Mouse (Mus musculus) MEL (cell line): ENCODE measurements around the gene Gm10428. TPM values are rescaled to one million over a fixed set of nuclear protein-coding genes. Genes with fewer than 3 reads are reported as not detected.
"Not testable (repeated sequence)": the region's sequence is repeated elsewhere in the genome, so short reads cannot be mapped to it uniquely, and the experiment has no call there.

Source experiments
- DNase-seq: peaks from one replicate; pipeline ENCODE4 v3.0.0; 2011; ENCODE audit warnings: low read depth, low spot score
- H3K27ac ChIP-seq: 2 replicates; pipeline ENCODE4 v1.5.1; 2012; ENCODE audit warnings: low read depth, mild to moderate bottlenecking, control low read depth, low read length, moderate library complexity; ENCODE audit not compliant: control insufficient read depth
- H3K27me3 ChIP-seq, 2 experiments: fragments of 150-350 bp in 1 of 2; sonication (generic) in 1 of 2; 2 replicates each; pipeline ENCODE4 v1.6.1; 2012; ENCODE audit warnings: low read length in 2 of 2, mild to moderate bottlenecking in 2 of 2, improper control_type of control experiment in 1 of 2, moderate library complexity in 1 of 2; ENCODE audit not compliant: insufficient read depth in 2 of 2, control insufficient read depth in 1 of 2
- H3K36me3 ChIP-seq, 2 experiments: 2 replicates each; pipeline ENCODE4 v1.6.1; 2012 to 2014; ENCODE audit warnings: low read length in 2 of 2, improper control_type of control experiment in 1 of 2, inconsistent platforms in 1 of 2, mild to moderate bottlenecking in 1 of 2; ENCODE audit not compliant: insufficient read depth in 2 of 2, control insufficient read depth in 1 of 2
- H3K4me1 ChIP-seq, 2 experiments: fragments of 150-350 bp in 1 of 2; sonication (generic) in 1 of 2; 2 replicates each; pipeline ENCODE4 v1.6.1; 2012; ENCODE audit warnings: low read length in 2 of 2, improper control_type of control experiment in 1 of 2, mild to moderate bottlenecking in 1 of 2; ENCODE audit not compliant: insufficient read depth in 2 of 2, control insufficient read depth in 1 of 2
- H3K4me3 ChIP-seq, 2 experiments: fragments of 150-350 bp in 1 of 2; sonication (generic) in 1 of 2; 2 replicates each; pipeline ENCODE4 v1.5.1; 2012; ENCODE audit warnings: low read depth in 2 of 2, low read length in 2 of 2, mild to moderate bottlenecking in 2 of 2, moderate library complexity in 2 of 2, control low read depth in 1 of 2, improper control_type of control experiment in 1 of 2; ENCODE audit not compliant: control insufficient read depth in 1 of 2, insufficient read depth in 1 of 2
- H3K79me2 ChIP-seq: 2 replicates; pipeline ENCODE4 v1.6.1; 2012; ENCODE audit warnings: mild to moderate bottlenecking, low read length, moderate library complexity; ENCODE audit not compliant: control insufficient read depth, poor library complexity, insufficient read depth
- H3K9ac ChIP-seq: 2 replicates; pipeline ENCODE4 v1.6.1; 2012; ENCODE audit warnings: low read depth, mild to moderate bottlenecking, control low read depth, low read length, moderate library complexity; ENCODE audit not compliant: control insufficient read depth, poor library complexity, severe bottlenecking
- H3K9me3 ChIP-seq: fragments of 150-350 bp; sonication (generic); replicated peaks from 2 replicates; pipeline ENCODE4 v1.6.1; 2012; ENCODE audit warnings: mild to moderate bottlenecking, low read length, improper control_type of control experiment, moderate library complexity; ENCODE audit not compliant: insufficient read depth
- CHD2 ChIP-seq: IDR thresholded peaks from 2 replicates; pipeline ENCODE4 v1.6.1; 2011; ENCODE audit warnings: low read length, improper control_type of control experiment
- EP300 ChIP-seq, 2 experiments: IDR thresholded peaks; 2 replicates each; pipeline ENCODE4 v1.6.1; 2011; ENCODE audit warnings: improper control_type of control experiment in 2 of 2, low read length in 2 of 2, low read depth in 1 of 2, mild to moderate bottlenecking in 1 of 2
- GABPA ChIP-seq: IDR thresholded peaks from 2 replicates; pipeline ENCODE4 v1.6.1; 2012; ENCODE audit warnings: low read depth, mild to moderate bottlenecking, inconsistent platforms, low read length, improper control_type of control experiment, moderate library complexity
- GATA1 ChIP-seq: IDR thresholded peaks from 2 replicates; pipeline ENCODE4 v1.6.1; 2011; ENCODE audit warnings: low read depth, low read length, improper control_type of control experiment
- KAT2A ChIP-seq: conservative IDR thresholded peaks from 2 replicates; pipeline ENCODE4 v1.6.1; 2012; ENCODE audit warnings: low read depth, low read length, improper control_type of control experiment, inconsistent platforms
- MAFK ChIP-seq: IDR thresholded peaks from 2 replicates; pipeline ENCODE4 v1.6.1; 2011; ENCODE audit warnings: low read depth, mild to moderate bottlenecking, low read length, improper control_type of control experiment, borderline replicate concordance
- MAX ChIP-seq: IDR thresholded peaks from 2 replicates; pipeline ENCODE4 v1.6.1; 2011; ENCODE audit warnings: low read length, improper control_type of control experiment
- MYB ChIP-seq: IDR thresholded peaks from 2 replicates; pipeline ENCODE4 v1.6.1; 2011; ENCODE audit warnings: mild to moderate bottlenecking, low read depth, low read length, improper control_type of control experiment
- POLR2AphosphoS2 ChIP-seq: IDR thresholded peaks from 2 replicates; pipeline ENCODE4 v1.6.1; 2011; ENCODE audit warnings: low read length, improper control_type of control experiment
- RAD21 ChIP-seq: IDR thresholded peaks from 2 replicates; pipeline ENCODE4 v1.6.1; 2011; ENCODE audit warnings: mild to moderate bottlenecking, low read depth, low read length, improper control_type of control experiment
- RCOR1 ChIP-seq: IDR thresholded peaks from 2 replicates; pipeline ENCODE4 v1.6.1; 2012; ENCODE audit warnings: low read depth, mild to moderate bottlenecking, inconsistent platforms, low read length, improper control_type of control experiment
- SMC3 ChIP-seq: IDR thresholded peaks from 2 replicates; pipeline ENCODE4 v1.6.1; 2011; ENCODE audit warnings: low read depth, low read length, improper control_type of control experiment
- TAL1 ChIP-seq: IDR thresholded peaks from 2 replicates; pipeline ENCODE4 v1.6.1; 2012; ENCODE audit warnings: mild to moderate bottlenecking, inconsistent platforms, low read length, moderate library complexity, mixed read lengths
- UBTF ChIP-seq: IDR thresholded peaks from 2 replicates; pipeline ENCODE4 v1.6.1; 2012; ENCODE audit warnings: low read depth, mild to moderate bottlenecking, inconsistent platforms, low read length, improper control_type of control experiment, moderate library complexity, borderline replicate concordance; ENCODE audit not compliant: insufficient read depth
- USF2 ChIP-seq, 2 experiments: IDR thresholded peaks; 2 replicates each; pipeline ENCODE4 v1.6.1; 2011 to 2012; ENCODE audit warnings: improper control_type of control experiment in 2 of 2, low read length in 2 of 2, borderline replicate concordance in 1 of 2, inconsistent platforms in 1 of 2, low read depth in 1 of 2, mild to moderate bottlenecking in 1 of 2; ENCODE audit not compliant: insufficient read depth in 1 of 2
- polyA plus RNA-seq, 2 experiments: library from polyadenylated mRNA; stranded (reverse) in 1 of 2; unstranded in 1 of 2; fragments of >175 nt in 1 of 2; fragments of >200 nt in 1 of 2; gene quantifications; 2 replicates each; pipeline versions ENCODE4 v1.2.1 to v1.2.4; 2012; ENCODE audit warnings: low replicate concordance in 2 of 2, low read depth in 1 of 2; ENCODE audit not compliant: insufficient read length in 2 of 2, insufficient read depth in 1 of 2, missing spikeins in 1 of 2
- total RNA-seq: library from RNA; depleted of rRNA; stranded (reverse); fragments of 300-350 nt; gene quantifications from 2 replicates; pipeline ENCODE4 v1.2.3, GENCODE M21; 2012

The Gm10428 gene
- total and polyA plus RNA-seq, 3 experiments: not detected

GRCm38 (mm10) chr11:62748062-62748461 lies 4.8 kb upstream of the Gm10428 start:
- Histone ChIP-seq H3K36me3 (no peaks in the 10 kb centered on the region), H3K9me3 (no peaks in the 10 kb centered on the region), H3K79me2 (no peaks in the 10 kb centered on the region), H3K4me1 (no peaks in the 10 kb centered on the region), H3K27me3 (peaks cover 0 to 6% of the 10 kb centered on the region in 2 experiments), H3K27ac (no peak overlapping the region), H3K4me3 (no peak overlapping the region), H3K9ac (no peak overlapping the region)
- DNase-seq: no peak
- no peak for TF ChIP-seq MAFK
- TF ChIP-seq EP300 (IDR thresholded peaks at IDR 0.05; ENCODE audit: low read depth in 1 of 2, low read length in 2 of 2): no peak
- no peak for TF ChIP-seq UBTF
- TF ChIP-seq SMC3: no peak
- TF ChIP-seq RAD21: no peak
- TF ChIP-seq USF2 (IDR thresholded peaks at IDR 0.05; ENCODE audit: borderline replicate concordance in 1 of 2, insufficient read depth in 1 of 2, low read depth in 1 of 2, low read length in 2 of 2): no peak
- no peak for TF ChIP-seq TAL1
- TF ChIP-seq GABPA: no peak
- TF ChIP-seq MAX: no peak
- TF ChIP-seq RCOR1: no peak
- TF ChIP-seq POLR2AphosphoS2: no peak

GRCm38 (mm10) chr11:62749445-62749844 lies 3.5 kb upstream of the Gm10428 start:
- H3K4me1 ChIP-seq, H3K9ac ChIP-seq, H3K9me3 ChIP-seq, H3K36me3 ChIP-seq, H3K27ac ChIP-seq, DNase-seq, H3K79me2 ChIP-seq, H3K27me3 ChIP-seq, H3K4me3 ChIP-seq: not testable (repeated sequence)

- Histone ChIP-seq H3K27ac (no peak overlapping the region), H3K79me2 (no peaks in the 10 kb centered on the region), H3K4me1 (no peaks in the 10 kb centered on the region), H3K4me3 (no peak overlapping the region), H3K36me3 (no peaks in the 10 kb centered on the region), H3K9ac (no peak overlapping the region), H3K27me3 (peaks cover 0 to 6% of the 10 kb centered on the region in 2 experiments; a peak in 3 of 4 replicates), H3K9me3 (no peaks in the 10 kb centered on the region)
- TF ChIP-seq GATA1 (no peak), MYB (no peak), KAT2A (no peak), CHD2 (no peak)
- DNase-seq: no peak
These were observed 709 bp upstream of the Gm10428 start for GRCm38 (mm10) chr11:62752191-62752590.
